Mouse (Mus musculus) urinary bladder, postnatal 10 days (tissue): ENCODE measurements at regions not wholly inside any gene's neighbourhood (a gene's known extent, or its start where the extent isn't known, plus 50 kb on each side); places are given as distances from the start of the nearest gene placed in this dataset.

Source experiments
- DNase-seq: peaks from one replicate; pipeline ENCODE4 v3.0.0; 2022; ENCODE audit warnings: low spot score

DNA sequence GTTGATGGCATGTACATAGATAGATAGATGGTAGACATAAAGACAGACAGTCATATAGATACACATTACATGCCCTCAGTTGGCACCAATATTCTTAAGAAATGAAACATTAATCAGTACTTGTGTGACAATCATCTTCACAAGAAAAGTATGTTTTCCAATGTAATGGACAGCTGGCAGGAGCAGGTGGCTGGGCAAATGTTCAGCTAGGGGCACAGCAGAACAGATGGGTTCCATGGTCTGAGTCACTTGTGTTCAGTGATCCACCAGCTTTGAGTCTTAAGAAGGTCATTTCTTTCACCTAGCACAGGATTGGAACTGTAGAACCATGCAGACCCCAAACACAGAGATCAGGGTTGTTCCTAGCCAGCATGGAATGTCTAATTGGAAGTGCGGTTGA is 2631.2 kb upstream of the 5930422O12Rik start:
- DNase-seq, result no peak

DNA sequence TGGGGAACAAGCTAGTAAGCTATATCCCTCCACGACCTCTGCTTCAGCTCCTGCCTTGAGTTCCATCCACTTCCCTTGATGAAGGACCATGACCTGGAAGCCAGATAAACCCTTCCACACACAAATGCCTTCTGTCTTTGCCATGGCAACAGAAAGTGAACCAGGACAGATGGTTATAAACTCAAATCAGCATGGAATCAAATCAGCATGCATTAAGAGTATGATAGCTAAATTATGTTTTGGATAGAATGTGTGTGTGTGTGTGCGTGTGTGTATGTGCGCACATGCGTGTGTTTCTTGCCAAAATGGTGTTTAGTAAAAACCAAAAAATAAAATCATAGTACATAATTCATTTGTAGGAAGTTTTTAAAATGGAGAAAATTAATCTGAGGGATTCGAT is 2611.5 kb upstream of the 5930422O12Rik start:
- no peak for DNase-seq

DNA sequence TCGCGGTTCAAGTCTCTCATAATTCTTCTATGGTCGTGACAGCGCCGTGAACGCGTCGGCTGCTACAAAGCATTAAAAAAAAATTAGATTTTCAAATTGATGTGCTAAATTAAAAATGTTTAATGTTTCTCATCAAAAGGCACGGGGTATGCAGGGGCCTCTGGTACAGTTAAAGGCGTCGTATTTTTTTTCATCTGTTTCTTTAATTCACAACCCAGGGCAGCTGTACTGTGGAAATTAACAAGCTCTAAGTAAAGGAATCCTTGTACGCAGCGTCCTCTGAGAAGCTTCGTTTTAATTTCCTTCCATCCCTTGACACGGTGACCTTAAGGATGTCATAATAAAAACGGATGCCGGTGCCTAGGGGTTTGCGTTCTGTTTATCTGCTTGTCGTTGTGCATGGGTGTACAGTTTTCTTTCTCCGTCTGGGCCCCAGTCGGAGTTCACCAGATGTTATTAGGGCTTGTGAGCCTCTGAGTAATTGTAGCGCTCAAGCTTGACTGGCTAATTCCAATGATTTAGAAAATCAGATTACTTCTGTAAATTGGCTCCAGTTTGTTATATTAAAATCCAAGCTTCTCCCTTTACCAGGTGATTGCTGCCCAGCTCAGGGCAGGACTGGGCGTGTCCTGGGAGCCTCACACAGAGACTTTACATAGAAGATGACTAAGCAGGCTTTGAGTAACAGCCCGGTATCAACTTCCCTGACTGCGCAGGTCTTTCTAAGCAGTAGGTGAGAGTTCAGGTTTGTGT is 2605.5 kb upstream of the 5930422O12Rik start:
- DNase-seq, result no peak

DNA sequence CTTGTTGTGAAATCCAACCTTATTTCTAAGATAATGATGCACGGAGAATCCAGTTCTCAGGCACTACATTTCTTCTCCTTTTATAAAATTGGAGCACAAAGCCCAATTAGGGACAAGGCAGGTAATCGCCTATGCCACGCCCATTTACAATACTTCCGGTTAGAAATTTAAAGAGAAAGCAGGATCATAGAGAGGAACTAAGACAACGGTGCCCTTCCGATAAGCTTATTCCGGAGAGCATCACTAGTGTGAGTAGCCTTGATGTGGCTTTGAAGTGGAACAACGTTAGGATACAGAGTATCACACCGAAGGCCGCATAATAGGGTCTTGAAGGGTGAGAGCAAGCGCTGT is 2604.9 kb upstream of the 5930422O12Rik start:
- no peak for DNase-seq

DNA sequence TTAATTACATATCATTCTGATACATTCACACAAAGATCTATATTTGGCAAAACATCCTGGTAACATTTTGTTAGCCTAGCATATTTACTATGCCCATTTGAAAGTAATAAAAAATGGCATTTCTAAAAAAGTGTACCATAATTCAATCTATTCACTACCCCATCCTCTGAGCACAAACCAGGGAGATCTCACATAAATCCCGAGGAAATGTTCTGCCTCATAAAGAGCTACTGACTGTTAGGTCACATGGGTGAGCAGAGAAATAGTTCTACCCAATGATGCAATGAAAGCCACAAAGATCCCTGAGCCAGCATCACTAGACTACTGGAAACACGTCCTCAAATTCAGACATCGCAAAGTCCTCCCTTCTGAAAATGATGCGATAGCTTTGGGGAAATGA is 2602.5 kb upstream of the 5930422O12Rik start:
- DNase-seq, result no peak

DNA sequence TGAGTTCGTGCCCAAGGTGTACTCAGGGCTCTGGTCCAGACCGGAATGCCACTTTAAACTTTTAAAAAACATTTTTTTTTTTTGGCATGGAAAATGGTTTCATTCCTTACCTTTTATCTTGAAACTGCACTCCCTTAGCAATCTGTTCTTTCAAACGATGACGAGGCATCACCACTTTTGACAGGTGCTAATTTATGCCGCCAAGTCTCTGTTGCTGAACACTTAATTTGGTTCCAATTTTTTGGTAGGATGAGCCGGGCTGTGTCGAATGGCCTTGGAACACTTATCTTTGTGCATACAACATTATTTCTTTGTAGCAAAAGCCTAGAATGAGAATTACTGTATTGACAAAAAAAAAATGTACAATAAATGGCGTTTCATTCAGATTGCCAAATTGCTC is 2590.5 kb upstream of the 5930422O12Rik start:
- no peak for DNase-seq

DNA sequence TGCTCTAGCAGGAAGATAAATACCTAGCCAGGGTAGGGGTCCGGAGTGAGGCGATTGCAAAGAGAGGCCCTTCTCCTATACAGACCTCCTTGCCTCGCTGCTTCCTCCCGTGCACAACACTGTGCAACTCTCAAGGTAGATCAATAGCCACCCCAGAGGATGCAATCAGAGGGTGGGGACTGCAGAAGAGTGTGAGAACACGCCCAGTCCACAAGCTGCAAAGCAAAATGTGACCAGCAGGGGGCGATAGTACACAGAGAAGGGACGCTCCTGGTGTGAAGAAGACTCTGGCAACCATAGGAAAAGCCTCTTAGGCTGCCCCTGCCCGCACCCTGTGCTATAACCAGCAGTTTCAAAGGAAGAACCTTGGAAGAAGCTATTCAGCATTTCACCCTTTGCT is 2588.4 kb upstream of the 5930422O12Rik start:
- peak; percentile 40 for DNase-seq

DNA sequence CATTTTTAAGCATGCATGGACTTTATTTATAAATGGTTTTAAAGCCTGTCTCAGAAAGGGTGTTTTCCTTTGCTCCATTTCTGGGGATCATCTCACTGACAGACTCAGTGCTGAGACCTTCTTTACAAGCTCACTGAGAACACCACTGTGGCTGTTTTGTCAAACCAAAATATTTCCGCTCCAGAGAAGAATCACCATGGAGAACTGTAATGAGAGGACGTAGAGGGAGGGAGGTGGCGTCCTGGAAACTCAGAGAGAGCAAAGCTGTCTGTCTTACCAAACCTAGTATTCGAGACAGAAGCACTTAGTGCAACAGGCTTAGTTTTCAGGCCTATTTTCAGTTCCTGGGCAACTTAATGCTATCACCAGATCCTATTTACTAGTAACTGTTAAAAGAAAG is 2565.5 kb upstream of the 5930422O12Rik start:
- no peak for DNase-seq

DNA sequence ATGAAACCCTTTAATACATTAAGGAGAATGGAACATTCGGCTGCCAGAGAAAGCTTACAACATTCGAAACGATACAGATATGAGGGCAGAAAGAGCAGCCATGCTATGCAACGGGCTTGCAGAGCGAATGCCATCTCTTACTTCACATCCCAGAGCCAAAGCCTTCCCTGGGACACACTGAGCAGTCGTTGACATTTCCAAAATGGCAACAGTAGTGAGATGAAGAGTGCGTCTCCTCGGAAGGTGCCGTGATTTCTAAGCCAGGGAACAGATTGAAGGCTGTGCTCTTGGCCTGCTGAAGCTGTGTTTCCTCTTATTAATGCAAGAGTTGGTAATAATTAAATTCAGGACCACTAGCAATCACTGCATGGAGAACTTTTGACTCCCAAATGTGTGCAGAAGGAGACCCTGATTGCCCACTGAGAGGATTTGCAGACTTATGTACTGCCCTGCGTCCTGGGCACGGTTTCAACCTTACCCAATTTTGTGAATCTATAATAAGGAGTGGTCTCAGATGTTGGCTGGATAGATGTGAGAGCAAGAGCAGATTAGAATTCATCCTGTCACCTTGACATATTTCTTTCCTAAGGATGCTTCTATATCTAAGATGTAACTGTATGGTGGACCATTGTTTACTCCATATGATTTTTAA is 2522.3 kb upstream of the 5930422O12Rik start:
- DNase-seq, result no peak

DNA sequence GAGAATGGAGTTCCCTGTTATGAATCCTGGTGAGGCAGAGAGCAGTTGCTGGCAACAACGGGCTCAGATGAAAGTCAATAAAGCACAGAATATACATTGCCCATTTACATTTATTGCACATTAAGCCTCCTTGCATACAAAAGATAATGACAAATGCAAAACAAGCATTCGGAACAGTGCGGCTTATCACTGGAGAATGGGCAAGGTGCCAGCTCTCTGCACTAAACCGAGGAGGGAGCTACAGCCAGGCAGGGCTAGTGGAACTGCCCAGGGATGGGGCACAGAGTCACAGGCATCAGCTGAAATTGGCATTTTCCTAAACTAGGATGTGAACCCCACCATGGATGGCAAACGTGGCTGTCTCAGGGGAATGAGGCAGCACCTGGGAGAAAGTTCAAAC is 2514.8 kb upstream of the 5930422O12Rik start:
- DNase-seq, result no peak

DNA sequence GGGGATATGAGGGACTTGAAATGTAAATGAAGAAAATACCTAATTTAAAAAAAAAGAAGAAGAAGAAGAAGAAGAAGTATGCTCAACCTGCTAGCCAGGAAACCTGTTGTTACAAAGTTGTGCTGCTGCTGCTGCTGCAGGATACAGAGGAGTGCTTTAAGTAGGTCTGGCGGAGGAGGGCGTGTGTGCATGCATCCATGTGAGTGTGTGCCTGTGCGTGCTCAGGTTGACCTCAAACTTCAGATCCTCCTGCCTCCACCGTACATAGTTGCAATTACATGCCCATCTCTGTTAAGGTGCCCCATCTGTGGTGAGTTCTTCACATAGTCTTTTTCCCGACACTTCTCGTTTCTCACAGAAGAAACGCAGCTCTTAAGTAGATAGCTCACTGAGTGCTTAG is 2513.4 kb upstream of the 5930422O12Rik start:
- no peak for DNase-seq

DNA sequence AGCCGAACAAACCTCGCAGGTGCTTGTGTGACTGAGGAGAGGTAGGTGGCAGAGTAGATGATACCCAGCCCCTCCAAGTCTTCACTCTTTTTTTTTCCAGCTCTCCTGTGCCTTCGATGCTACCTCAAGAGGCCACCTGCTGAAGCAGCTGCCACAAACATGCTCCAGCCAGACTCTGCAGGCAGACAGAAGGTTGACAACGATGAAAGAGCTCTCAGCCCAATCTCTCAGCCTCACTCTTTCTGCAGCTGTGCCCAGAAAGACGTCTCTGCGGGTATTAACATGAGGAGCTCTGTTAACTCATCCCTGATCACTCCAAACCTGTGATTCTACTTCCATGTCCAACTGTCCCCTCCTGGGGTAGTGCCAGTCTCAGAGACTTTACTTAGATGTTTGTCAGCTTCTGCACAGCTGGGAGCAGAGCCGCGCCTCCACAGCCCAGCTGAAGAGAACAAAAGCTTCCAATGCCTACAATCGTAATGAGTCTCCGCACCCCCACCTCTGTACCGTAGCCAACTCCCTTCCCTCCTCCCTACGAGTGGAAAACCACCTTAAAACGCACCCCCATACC is 2512.8 kb upstream of the 5930422O12Rik start:
- DNase-seq, result no peak

DNA sequence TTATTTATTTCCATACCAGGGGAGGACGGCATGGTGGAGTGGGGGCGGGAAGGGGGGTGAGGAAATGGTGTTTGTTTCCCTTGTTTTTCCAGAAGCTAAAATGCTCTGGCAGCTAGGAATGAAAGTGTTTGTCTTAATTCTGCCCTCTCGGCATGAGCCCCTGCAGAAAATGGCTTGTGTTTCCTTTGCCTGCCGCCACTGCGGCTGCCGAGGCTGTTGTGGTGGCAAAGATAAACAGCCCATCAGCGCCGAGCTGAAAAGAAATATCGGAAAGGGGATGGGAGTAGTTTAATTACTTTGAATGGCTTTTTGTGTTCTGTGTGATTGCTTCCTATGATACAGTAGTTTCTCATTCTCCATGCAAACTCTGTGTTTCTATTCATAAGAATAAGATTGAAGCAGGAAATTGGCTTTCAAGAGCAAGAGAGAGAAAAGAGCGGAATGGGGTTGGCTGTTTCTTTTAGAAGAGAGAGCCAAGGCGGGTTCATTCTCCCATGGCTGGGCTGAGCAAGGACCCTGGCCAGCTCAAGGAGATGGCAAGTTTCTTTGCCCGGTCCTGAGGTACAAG is 2512.2 kb upstream of the 5930422O12Rik start:
- no peak for DNase-seq

DNA sequence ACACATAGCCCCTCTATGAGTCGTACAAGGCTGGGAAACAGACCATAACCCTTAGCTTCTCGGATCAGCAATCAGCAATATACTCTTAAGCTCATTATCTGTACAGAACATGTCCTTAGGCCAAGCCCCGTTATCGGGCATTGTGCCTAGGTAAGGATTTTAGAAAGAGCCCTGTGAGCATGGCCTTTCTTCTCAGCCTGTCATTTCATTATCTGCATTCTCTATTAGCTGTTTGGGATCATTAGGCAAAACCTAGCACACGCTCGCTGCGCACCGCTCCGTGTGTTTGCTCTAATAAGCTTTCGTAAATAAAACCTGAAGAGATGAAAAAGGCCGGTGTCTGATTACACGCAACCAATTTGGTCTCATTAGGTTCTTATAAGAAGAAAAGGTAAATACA is 2507.1 kb upstream of the 5930422O12Rik start:
- no peak for DNase-seq

DNA sequence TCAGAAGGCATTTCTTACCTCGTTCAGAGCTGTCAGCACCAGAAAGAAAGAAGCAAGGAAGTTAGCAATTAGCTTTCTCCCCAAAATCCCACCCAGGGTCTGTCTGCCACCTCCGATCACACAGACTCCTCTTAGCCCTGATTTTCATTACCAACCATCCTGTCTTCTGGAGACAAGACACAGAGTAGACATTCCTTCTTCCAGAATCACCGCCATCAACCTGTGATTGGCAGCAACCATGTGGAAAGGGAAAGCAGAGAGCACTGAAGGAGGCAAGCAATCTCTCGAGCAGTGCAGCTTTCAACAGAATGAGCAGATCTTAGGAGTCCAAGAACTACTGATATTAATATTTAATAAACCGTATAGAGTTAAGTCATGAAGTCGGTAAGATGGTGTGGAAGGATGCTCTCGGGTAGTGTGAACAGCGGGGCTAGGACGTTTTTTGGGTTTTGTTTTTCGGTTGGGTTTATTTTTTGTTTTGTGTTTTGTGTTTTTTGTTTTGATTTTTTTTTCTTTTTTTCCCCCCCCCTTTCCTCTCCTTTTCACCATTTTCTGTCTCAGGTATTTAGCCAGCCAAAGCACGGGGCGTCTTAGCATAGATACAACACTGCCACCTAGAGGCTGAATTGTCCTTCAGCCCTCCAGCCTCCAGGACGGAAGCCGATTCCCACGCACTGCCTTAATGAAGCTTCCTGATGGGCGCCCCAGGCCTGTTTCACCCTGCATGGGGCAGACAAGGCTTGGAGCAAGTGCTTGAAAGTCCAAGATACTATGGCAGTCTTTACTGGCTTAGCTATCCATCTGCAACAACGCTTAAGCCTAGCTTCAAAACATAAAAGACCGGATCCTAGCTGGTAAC is 2505.0 kb upstream of the 5930422O12Rik start:
- DNase-seq, result no peak

DNA sequence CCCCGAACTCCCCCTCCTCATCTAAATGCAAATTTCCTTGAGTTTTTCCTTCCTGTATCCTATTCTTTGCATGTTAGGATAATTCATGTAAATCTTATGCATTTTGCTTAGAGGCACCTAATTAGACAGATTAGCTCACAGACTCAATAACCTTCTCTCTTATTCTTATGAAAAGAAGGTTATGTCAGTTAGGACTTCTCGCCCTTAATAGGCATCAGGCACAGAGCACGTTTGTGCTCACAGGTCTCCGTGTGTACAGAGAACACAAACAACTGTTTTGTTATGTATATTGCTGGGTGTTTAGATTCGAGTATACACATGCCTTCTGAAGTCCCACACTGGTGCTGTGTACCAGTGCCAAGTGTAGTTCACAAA is 2504.4 kb upstream of the 5930422O12Rik start:
- DNase-seq, result no peak

DNA sequence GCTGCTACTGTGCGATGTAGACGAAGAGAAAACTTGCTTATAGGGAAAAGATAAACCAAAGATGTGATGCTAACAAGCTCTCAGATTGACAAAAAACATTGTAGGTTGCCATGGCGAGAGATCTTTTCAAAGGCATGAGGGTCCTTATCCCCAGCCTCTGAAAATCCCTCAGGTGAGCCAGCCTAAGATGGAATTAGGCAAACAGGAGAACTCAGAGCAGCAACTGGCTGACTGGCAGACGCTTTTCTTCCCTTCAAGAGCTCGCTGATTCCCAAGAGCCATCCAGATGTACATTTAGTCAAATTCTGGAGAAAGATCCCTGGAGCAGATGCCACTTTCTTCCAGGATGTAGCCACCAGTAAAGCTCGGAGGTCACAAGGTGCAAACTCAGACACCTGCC is 2503.9 kb upstream of the 5930422O12Rik start:
- no peak for DNase-seq

DNA sequence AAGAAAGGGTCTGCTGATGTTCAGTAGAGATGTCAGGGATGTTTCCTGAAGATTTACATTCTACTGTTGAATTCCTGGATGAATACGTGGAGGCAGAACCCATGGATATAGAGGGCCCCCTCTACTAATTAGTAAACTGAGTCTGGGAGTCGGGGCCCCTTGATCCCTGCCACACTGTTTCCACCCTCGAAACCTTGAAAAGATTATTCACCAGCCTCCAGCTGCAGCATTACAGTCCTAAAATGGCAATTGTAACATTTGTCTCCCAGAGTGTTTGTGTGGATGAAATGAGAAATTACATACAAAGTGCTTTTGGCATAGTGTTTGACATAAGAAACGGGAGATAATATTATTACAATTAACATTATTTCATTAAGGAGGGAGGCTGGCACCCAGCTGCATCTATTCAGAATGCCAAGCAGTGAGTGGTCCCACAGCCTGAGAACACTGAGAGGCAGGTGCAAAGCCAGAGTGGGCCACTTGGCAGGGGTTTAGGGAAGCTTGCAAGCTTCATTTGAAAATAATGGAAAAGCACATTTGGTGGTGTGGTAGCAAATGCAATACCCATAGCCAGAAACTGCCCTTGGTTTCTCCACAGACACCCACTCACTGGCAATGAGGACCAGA is 2490.9 kb upstream of the 5930422O12Rik start:
- DNase-seq, result no peak

DNA sequence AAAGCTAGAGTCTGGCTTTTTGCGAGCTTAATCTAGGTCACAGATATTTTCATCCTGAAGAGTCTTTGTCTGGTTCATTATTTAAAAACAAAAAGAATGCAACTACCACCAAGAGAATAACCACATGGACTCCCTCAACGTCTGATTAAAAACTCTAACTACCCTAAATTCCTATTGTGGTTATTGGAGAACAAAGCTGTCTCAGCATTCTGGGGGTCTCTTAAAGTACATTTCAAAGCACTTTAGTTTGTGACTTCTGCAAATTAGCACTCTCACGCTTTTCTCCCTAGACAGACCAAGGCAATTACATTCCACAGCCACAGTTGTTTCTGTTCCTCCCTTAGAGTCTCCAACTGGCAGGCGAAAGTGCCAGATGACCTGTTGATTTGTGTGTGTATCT is 2487.6 kb upstream of the 5930422O12Rik start:
- no peak for DNase-seq

DNA sequence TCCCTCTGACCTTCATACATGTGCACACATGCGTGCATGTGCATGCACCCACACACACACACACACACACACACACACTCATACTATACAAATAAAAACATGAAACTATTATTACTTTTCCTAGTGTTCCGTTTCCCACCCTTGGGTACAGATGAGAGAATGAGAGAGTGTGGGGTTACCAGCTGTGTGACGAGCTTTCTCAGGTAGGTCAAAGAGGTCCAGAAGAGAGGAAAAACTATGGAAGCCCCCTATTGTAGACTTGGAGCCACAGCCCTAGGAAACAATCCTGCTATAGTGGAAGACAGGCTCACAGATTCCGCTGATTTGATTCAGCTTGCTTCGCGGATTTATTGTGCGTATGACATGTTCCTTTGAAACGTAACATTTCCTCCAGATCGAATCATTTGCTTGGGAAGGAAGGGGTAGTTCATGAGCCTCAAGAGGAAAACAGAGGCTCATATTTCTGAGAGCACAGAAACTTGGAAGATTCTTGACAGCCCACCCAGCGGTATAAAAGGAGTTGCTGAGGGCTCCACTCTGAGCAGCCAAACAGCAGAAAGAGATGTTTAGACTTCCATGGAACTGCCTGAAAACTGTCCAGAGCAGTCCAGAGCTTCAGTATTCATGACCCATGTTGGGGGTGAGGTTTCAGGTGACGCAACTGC is 2486.9 kb upstream of the 5930422O12Rik start:
- no peak for DNase-seq
